Mouse (Mus musculus) natural killer cell, adult 2 months (primary cell): ENCODE measurements around the gene Gm3015.
"Not testable (repeated sequence)": the region's sequence is repeated elsewhere in the genome, so short reads cannot be mapped to it uniquely, and the experiment has no call there.

Experiments
- DNase-seq, 2 experiments: peaks; one replicate each; pipeline ENCODE4 v3.0.0; 2022; ENCODE audit warnings: low spot score in 2 of 2

Gene Gm3015

DNA sequence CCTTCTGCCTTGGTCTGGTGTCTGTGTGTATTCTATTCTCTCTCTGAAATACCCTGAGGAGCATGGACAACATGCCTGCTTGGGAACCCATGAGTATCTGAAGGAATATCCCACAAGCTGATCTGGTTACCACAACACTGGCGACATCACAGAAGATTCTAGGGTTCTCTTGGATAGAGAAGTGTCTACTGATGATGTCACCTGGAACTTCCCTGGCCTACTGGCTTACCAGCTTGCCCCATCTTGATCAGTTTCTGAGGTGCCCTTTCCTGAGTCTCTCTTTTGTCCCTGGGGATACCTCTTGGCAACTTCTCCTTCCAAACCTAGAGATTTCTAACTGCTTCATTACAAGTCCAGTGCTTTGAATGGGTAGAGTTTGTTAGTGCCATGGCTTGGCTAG lies at the start of gene Gm3015:
TSS of gene Gm3015 (minus strand) at position 101 of the 400 bp plus-strand sequence.
- not testable (repeated sequence) for DNase-seq

- not testable (repeated sequence) for DNase-seq
Observed at GRCm38 (mm10) chr14:42797887-42798286, 29.3 kb upstream of the Gm3015 start, which contains the start of gene Gm10377. Gene Gm10377 (minus strand): TSS chr14:42797987.
